Mouse (Mus musculus): Measurements from ENCODE around the gene Rab3il1. TPM values are rescaled to one million over a fixed set of nuclear protein-coding genes. Genes with fewer than 3 reads are reported as not detected.
A peak's percentile ranks its signal among the peaks of the same experiment; 100 is the strongest.

Rab3il1 gene
- polyA plus RNA-seq, 1 experiment from 2014 or later, result 26.2 TPM

GRCm38 (mm10) chr19:10000330-10000729 is 1.1 kb upstream of the Rab3il1 start:
- no peak overlapping the region for H3K9ac ChIP-seq
- H3K4me1 ChIP-seq (replicated peaks), result no peaks in the 10 kb centered on the region
- no peak overlapping the region for H3K4me2 ChIP-seq
- 0 out of 2 replicates have a peak, but pooled peaks have one; percentile 47 for ATAC-seq (ENCODE audit: low read depth)
- H3K4me3 ChIP-seq, result no peak overlapping the region
- 25% methylated on average over 3 of the region's 3 CpGs for WGBS
- no peaks in the 10 kb centered on the region for H3K9me3 ChIP-seq
- no peaks in the 10 kb centered on the region for H3K36me3 ChIP-seq
- H3K27ac ChIP-seq (replicated peaks), result no peak overlapping the region
- no peaks in the 10 kb centered on the region for H3K27me3 ChIP-seq

- H3K9me3 ChIP-seq, result no peaks in the 10 kb centered on the region
These were observed 2.2 kb downstream of the Rab3il1 start for GRCm38 (mm10) chr19:10003696-10004095.

DNA sequence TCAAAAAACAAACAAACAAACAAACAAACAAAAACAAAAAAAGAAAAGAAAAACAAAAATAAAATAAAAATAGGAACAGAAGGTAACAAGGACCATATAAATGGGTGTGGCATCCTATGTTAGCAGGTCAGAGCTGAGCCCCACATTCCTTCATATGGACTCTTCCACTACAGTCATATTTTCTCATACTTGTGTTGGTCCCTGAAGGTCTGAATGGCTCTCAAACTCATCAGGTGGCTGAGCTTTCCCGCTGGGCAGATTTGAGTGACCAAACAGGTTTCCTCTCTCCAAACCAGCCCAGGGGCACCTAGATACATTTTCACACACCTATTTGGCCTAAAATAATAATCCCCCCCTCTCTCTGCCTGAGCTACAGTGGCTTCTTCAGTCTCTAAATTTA is 9.9 kb downstream of the Rab3il1 start:
- ATAC-seq (ENCODE audit: low read depth), result no peak
- Histone ChIP-seq H3K4me1 (replicated peaks) (no peaks in the 10 kb centered on the region), H3K9me3 (no peaks in the 10 kb centered on the region), H3K27me3 (no peaks in the 10 kb centered on the region), H3K27ac (replicated peaks) (no peak overlapping the region), H3K9ac (no peak overlapping the region), H3K4me3 (no peak overlapping the region), H3K4me2 (no peak overlapping the region), H3K36me3 (no peaks in the 10 kb centered on the region)
- 81% methylated on average over 1 of the region's 1 CpGs for WGBS

More at GRCm38 (mm10) chr19:10003696-10004095, 2.2 kb downstream of the Rab3il1 start:
- no peak overlapping the region for H3K4me2 ChIP-seq
- H3K27ac ChIP-seq (replicated peaks), result no peak overlapping the region
- H3K4me3 ChIP-seq, result no peak overlapping the region
- no peak for ATAC-seq (ENCODE audit: low read depth)
- no peaks in the 10 kb centered on the region for H3K4me1 ChIP-seq (replicated peaks)
- no peaks in the 10 kb centered on the region for H3K36me3 ChIP-seq
- no peak overlapping the region for H3K9ac ChIP-seq
- WGBS, result 100% methylated on average over 1 of the region's 1 CpGs
- H3K27me3 ChIP-seq, result no peaks in the 10 kb centered on the region

DNA sequence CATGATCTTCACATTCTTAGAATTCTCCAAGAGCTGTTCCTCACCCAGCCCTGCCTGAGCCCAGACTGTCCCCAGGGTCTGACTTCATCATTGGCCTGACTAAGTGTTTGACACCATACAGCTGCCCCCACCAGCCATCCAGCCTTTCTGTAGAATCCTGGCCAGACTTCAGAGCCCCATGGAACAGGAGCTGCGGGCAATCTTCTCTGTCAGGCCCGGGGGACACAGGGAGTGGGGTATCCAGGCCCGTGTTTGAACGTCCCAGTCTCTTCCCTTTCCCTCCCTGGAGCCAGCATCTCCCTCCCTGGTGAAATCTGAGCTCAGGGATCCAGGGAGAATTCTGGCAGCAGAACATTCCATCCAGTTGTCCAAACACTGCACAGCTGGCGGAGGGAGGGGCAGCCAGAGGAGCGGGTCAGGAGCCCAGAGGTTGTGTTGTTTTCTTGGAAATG is 11.4 kb downstream of the Rab3il1 start:
- Histone ChIP-seq H3K27me3 (no peaks in the 10 kb centered on the region), H3K27ac (replicated peaks) (peak overlapping the region; percentile 56), H3K9me3 (no peaks in the 10 kb centered on the region), H3K4me1 (replicated peaks) (peaks cover 5% of the 10 kb centered on the region), H3K36me3 (no peaks in the 10 kb centered on the region), H3K9ac (no peak overlapping the region; the same call in 1 of the 2 replicates), H3K4me2 (no peak overlapping the region), H3K4me3 (no peak overlapping the region)
- WGBS, result 44% methylated on average over 6 of the region's 6 CpGs
- ATAC-seq (ENCODE audit: low read depth), result no peak

- no peak for ATAC-seq (ENCODE audit: low read depth)
- Histone ChIP-seq H3K9me3 (no peaks in the 10 kb centered on the region), H3K4me2 (no peak overlapping the region), H3K36me3 (no peaks in the 10 kb centered on the region), H3K27me3 (no peaks in the 10 kb centered on the region), H3K4me1 (replicated peaks) (peaks cover 6% of the 10 kb centered on the region), H3K9ac (no peak overlapping the region), H3K4me3 (no peak overlapping the region), H3K27ac (replicated peaks) (peak overlapping the region; percentile 56)
- WGBS, result 60% methylated on average over 3 of the region's 3 CpGs
These were observed 11.9 kb downstream of the Rab3il1 start for GRCm38 (mm10) chr19:10013348-10013747.

DNA sequence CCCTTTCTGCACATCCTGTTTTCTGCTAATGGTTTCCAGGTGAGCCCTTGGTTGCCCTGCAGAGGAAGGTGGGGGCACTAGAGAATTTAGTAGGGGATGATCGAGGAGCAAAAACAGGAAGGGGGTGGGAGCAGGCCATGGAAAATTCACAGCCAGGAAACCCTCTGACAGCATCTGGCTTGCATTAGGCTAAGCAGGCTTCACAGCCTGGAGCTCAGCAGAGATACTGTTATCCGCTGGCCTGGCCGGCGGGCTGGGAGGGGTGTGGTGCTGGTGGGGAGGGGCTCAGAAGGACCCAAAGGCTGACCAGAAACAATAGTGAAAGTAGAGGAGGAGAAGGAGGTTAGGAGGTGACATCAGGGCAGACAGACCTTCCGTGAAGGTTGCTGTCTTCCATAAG is 12.4 kb downstream of the Rab3il1 start:
- H3K27me3 ChIP-seq, result 0 out of 2 replicates have a peak, but pooled peaks cover 1% of the 10 kb centered on the region
- WGBS, result 71% methylated on average over 5 of the region's 5 CpGs
- no peak overlapping the region for H3K9ac ChIP-seq
- H3K36me3 ChIP-seq, result no peaks in the 10 kb centered on the region
- H3K27ac ChIP-seq (replicated peaks), result peak overlapping the region; percentile 56
- no peaks in the 10 kb centered on the region for H3K9me3 ChIP-seq
- no peak overlapping the region for H3K4me2 ChIP-seq
- H3K4me3 ChIP-seq, result no peak overlapping the region
- H3K4me1 ChIP-seq (replicated peaks), result peaks cover 12% of the 10 kb centered on the region
- ATAC-seq (ENCODE audit: low read depth), result no peak

DNA sequence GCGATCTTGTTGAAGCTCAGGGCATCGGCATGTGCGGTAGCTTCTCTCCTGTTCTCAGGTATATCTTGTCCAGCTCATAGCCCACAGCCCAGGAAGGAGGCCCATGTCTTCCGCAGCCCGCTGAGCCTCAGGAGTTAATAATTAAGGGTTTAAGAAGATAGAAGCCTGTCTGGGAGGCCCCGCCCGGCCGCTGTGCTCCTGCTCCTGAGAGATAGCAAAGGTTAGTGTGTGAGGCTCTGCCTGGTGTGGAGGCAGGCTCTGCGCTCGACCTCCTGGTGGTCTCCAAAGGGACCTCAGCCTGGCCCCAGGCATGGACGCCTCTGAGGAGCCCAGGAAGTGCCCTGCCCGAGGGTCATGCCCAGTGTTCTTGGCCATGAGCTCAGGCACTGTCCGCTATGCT is 13.4 kb downstream of the Rab3il1 start:
- Histone ChIP-seq H3K4me1 (replicated peaks) (peaks cover 20% of the 10 kb centered on the region), H3K9ac (no peak overlapping the region), H3K4me2 (no peak overlapping the region), H3K4me3 (no peak overlapping the region), H3K27ac (replicated peaks) (no peak overlapping the region), H3K9me3 (no peaks in the 10 kb centered on the region), H3K36me3 (no peaks in the 10 kb centered on the region), H3K27me3 (0 out of 2 replicates have a peak, but pooled peaks cover 7% of the 10 kb centered on the region)
- 82% methylated on average over 13 of the region's 13 CpGs for WGBS
- no peak for ATAC-seq (ENCODE audit: low read depth)

GRCm38 (mm10) chr19:10015442-10015841 is 14.0 kb downstream of the Rab3il1 start:
- WGBS, result 78% methylated on average over 4 of the region's 4 CpGs
- no peak overlapping the region for H3K4me2 ChIP-seq
- H3K4me3 ChIP-seq, result no peak overlapping the region
- no peaks in the 10 kb centered on the region for H3K36me3 ChIP-seq
- H3K9ac ChIP-seq, result no peak overlapping the region
- H3K4me1 ChIP-seq (replicated peaks), result peaks cover 20% of the 10 kb centered on the region
- no peak overlapping the region for H3K27ac ChIP-seq (replicated peaks)
- H3K9me3 ChIP-seq, result no peaks in the 10 kb centered on the region
- 0 out of 2 replicates have a peak, but pooled peaks cover 7% of the 10 kb centered on the region for H3K27me3 ChIP-seq
- ATAC-seq (ENCODE audit: low read depth), result no peak

DNA sequence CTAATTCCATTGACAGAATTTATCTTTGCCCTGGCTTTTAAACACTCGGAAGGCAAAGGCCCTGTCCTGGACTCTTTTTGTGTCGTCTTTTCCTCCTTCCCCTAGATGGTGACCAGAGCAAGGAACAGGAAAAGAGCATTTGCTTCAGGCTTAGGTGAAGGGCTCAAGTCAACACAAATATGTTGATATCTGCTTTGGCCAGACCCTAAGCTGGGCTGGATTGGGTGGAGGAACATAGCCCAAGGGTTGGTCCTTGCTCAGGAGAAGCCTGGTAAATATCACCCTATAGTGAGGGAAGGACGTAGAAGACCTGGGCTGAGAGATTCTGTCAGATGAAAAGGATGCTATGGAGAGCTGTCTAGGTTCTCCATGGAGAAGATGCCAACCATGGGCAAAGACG is 14.7 kb downstream of the Rab3il1 start:
- 88% methylated on average over 4 of the region's 4 CpGs for WGBS

GRCm38 (mm10) chr19:10017637-10018526 is 16.4 kb downstream of the Rab3il1 start:
- H3K4me3 ChIP-seq, result peak overlapping the region; percentile 63
- peak overlapping the region; percentile 67 for H3K27ac ChIP-seq (replicated peaks)
- peak overlapping the region; percentile 81 for H3K9ac ChIP-seq
- 0 out of 2 replicates have a peak, but pooled peaks cover 7% of the 10 kb centered on the region for H3K27me3 ChIP-seq
- H3K4me1 ChIP-seq (replicated peaks), result peaks cover 28% of the 10 kb centered on the region
- WGBS, result 4% methylated on average over 43 of the region's 44 CpGs
- no peaks in the 10 kb centered on the region for H3K36me3 ChIP-seq
- peak overlapping the region; percentile 93 for H3K4me2 ChIP-seq
- peak; percentile 95 for ATAC-seq (ENCODE audit: low read depth)
- no peaks in the 10 kb centered on the region for H3K9me3 ChIP-seq

More for the DNA sequence above, 14.7 kb downstream of the Rab3il1 start:
- H3K27me3 ChIP-seq, result 0 out of 2 replicates have a peak, but pooled peaks cover 7% of the 10 kb centered on the region
- no peaks in the 10 kb centered on the region for H3K9me3 ChIP-seq
- H3K36me3 ChIP-seq, result no peaks in the 10 kb centered on the region
- H3K4me2 ChIP-seq, result no peak overlapping the region
- peaks cover 20% of the 10 kb centered on the region for H3K4me1 ChIP-seq (replicated peaks)
- H3K4me3 ChIP-seq, result no peak overlapping the region
- H3K9ac ChIP-seq, result no peak overlapping the region
- H3K27ac ChIP-seq (replicated peaks), result no peak overlapping the region
- no peak for ATAC-seq (ENCODE audit: low read depth)

DNA sequence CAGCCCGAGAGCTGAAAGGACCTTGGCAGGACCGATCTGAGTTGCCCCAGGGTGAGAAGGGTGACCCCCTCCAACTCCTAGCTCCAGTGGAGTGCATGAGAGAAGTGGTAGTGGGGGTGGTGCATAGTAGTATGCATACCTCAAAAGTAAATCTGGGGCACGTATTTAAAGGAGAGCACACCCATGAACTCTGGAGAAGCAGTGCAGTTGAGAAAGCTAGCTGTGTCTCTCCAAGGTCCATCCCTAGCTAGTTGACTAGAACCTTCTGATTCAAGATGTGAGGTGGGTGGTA is 17.0 kb downstream of the Rab3il1 start:
- H3K36me3 ChIP-seq, result no peaks in the 10 kb centered on the region
- no peaks in the 10 kb centered on the region for H3K9me3 ChIP-seq
- H3K4me2 ChIP-seq, result peak overlapping the region; percentile 93
- peaks cover 28% of the 10 kb centered on the region for H3K4me1 ChIP-seq (replicated peaks)
- H3K9ac ChIP-seq, result peak overlapping the region; percentile 81
- H3K27ac ChIP-seq (replicated peaks), result 0 out of 2 replicates have a peak overlapping the region, but pooled peaks have one; percentile 67
- no peak; the same call in none of the 2 replicates for ATAC-seq (ENCODE audit: low read depth)
- H3K27me3 ChIP-seq, result 0 out of 2 replicates have a peak, but pooled peaks cover 7% of the 10 kb centered on the region
- WGBS, result 11% methylated on average over 3 of the region's 3 CpGs
- H3K4me3 ChIP-seq, result peak overlapping the region; percentile 63

- H3K4me3 ChIP-seq, result peak overlapping the region; percentile 63
These were observed 17.8 kb downstream of the Rab3il1 start for GRCm38 (mm10) chr19:10019214-10019760.

More at GRCm38 (mm10) chr19:10019214-10019760, 17.8 kb downstream of the Rab3il1 start:
- Histone ChIP-seq H3K27ac (replicated peaks) (no peak overlapping the region), H3K36me3 (no peaks in the 10 kb centered on the region), H3K9ac (peak overlapping the region; percentile 81; the same call in 1 of the 2 replicates), H3K27me3 (0 out of 2 replicates have a peak, but pooled peaks cover 7% of the 10 kb centered on the region), H3K4me2 (peak overlapping the region; percentile 93), H3K4me1 (replicated peaks) (peaks cover 28% of the 10 kb centered on the region), H3K9me3 (no peaks in the 10 kb centered on the region)
- ATAC-seq (ENCODE audit: low read depth), result no peak
- WGBS, result 64% methylated on average over 4 of the region's 4 CpGs

Data from neural tube, embryonic 13.5 days (tissue).